Mouse (Mus musculus) liver, embryonic 13.5 days (tissue): ENCODE results near the gene Inha. TPM values are rescaled to one million over a fixed set of nuclear protein-coding genes. Genes with fewer than 3 reads are reported as not detected.

Source experiments
- ATAC-seq: fragments of 200-750 bp; cut with Nextera tagmentation; 2 replicates; pipeline ENCODE4 v1.8.0; 2017; ENCODE audit warnings: low read depth, mild to moderate bottlenecking, moderate number of reproducible peaks, moderate library complexity
- DNase-seq: peaks from one replicate; pipeline ENCODE4 v3.0.0; 2022
- H3K27ac ChIP-seq: fragments of 300-500 bp; sonication (generic); 2 replicates; pipeline ENCODE4 v1.5.1; 2015; ENCODE audit warnings: moderate library complexity, mild to moderate bottlenecking, inconsistent platforms
- H3K27me3 ChIP-seq: fragments of 300-500 bp; sonication (generic); 2 replicates; pipeline ENCODE4 v1.6.1; 2015; ENCODE audit warnings: mild to moderate bottlenecking, inconsistent platforms
- H3K36me3 ChIP-seq: fragments of 300-500 bp; sonication (generic); 2 replicates; pipeline ENCODE4 v1.6.1; 2015; ENCODE audit warnings: mild to moderate bottlenecking, inconsistent platforms
- H3K4me1 ChIP-seq: fragments of 300-500 bp; sonication (generic); replicated peaks from 2 replicates; pipeline ENCODE4 v1.6.1; 2015; ENCODE audit warnings: inconsistent platforms
- H3K4me2 ChIP-seq: fragments of 300-500 bp; sonication (generic); 2 replicates; pipeline ENCODE4 v1.6.1; 2015; ENCODE audit warnings: inconsistent platforms, mild to moderate bottlenecking, moderate library complexity
- H3K4me3 ChIP-seq: fragments of 300-500 bp; sonication (generic); replicated peaks from 2 replicates; pipeline ENCODE4 v1.5.1; 2015; ENCODE audit warnings: mild to moderate bottlenecking, inconsistent platforms
- H3K9ac ChIP-seq: fragments of 300-500 bp; sonication (generic); 2 replicates; pipeline ENCODE4 v1.6.1; 2015; ENCODE audit warnings: mild to moderate bottlenecking, inconsistent platforms
- H3K9me3 ChIP-seq: fragments of 300-500 bp; sonication (generic); replicated peaks from 2 replicates; pipeline ENCODE4 v1.6.1; 2016; ENCODE audit warnings: inconsistent platforms
- WGBS: fragments of 180-500 bp; shearing (Covaris S2); methylation state at CpG from one replicate; pipeline ENCODE4 v1.1.7; 2015; ENCODE audit not compliant: insufficient replicate concordance; 5-methylcytosine and 5-hydroxymethylcytosine counted together
- polyA plus RNA-seq: library from polyadenylated mRNA; unstranded; fragments of >200 nt; fragmentation: Nextera tagmentation; extraction: Ambion mirVana; gene quantifications from 2 replicates; pipeline ENCODE4 v1.2.1, GENCODE M21; 2015

Inha gene
- polyA plus RNA-seq, 1 experiment from 2014 or later: 0.51 TPM

DNA sequence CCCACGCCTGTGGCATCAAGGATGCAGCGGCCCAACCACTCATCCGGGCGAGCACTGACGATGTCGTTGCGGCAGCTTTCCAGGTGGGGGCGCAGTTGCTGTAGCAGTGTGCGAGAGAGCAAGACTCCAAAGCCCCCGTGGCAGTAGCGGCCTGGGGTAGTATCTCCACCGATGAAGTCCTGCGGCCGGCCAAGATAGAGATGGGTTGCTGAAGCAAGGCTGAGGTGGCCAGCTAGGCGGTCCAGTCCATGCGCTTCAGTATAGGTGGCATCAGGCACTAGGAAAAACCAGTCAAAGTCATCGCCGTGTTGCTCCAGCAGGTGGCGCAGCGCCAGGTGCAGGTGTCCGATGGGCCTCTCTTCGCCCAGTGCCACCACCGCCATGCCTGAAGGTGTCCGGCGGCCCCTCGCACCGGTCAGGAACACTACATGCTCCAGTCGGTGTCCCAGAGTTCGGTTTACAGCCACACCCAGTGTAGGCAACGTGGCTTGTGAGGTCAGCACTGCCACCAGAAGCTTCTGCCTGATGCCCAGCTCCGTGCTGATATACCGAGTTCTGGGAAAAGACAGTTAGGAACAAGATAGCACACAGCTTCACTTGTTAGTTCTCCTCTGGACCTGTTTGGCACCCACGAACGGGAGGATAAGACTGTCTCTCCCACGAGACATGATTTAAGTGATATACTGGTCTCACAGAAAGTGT, 29.5 kb upstream of the Inha start:
- DNase-seq (peak; percentile 72), ATAC-seq (peak; percentile 6; the same call in 1 of the 2 replicates)
- Histone ChIP-seq H3K36me3 (peaks cover 26% of the 10 kb centered on the region), H3K27ac (no peak overlapping the region), H3K4me2 (peak overlapping the region; percentile 96), H3K9ac (no peak overlapping the region), H3K4me1 (peaks cover 30% of the 10 kb centered on the region), H3K27me3 (peaks cover 91% of the 10 kb centered on the region), H3K9me3 (no peaks in the 10 kb centered on the region), H3K4me3 (peak overlapping the region; percentile 73)
- WGBS: 8% methylated on average over 35 of the region's 35 CpGs

DNA sequence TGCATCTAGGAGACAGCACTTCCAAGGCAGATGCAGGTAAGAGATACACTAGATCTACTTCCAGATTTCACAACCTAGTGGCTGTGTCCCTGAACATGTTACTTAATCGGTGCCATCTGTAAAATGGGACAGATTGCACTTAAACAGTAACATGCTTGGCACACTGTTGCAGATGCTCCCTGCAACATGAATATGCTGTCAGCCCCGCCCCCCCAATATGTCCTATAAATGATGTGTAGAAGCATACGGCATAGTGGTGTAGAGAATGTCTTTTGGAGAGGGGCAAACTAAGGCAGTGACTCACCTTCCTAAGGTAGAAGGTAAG, 28.9 kb upstream of the Inha start:
- H3K9ac ChIP-seq: no peak overlapping the region
- WGBS: 31% methylated on average over 3 of the region's 3 CpGs
- no peak for DNase-seq

DNA sequence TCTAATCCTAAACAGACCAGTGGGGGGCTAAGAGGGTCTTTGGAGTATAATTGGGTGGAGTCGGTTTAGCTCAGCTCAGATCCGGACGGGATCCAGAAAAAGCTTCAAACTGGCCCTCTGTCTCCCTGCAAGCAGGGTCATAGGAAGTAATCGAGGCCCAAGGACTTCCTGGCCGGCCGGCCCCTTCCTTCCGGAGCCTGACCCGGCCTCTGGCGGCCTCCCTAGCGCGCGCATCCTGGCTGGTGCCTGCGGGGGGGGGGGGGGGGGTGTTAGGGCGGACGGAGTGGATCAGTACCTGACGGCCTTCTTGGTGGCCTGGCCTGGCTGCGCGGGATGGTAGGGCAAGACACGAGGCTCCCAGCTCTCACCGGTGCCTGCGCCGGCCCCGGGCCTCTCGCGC, 28.4 kb upstream of the Inha start:
- H3K4me1 ChIP-seq: peaks cover 30% of the 10 kb centered on the region
- peak overlapping the region; percentile 73 for H3K9ac ChIP-seq
- no peaks in the 10 kb centered on the region for H3K9me3 ChIP-seq
- peaks cover 91% of the 10 kb centered on the region for H3K27me3 ChIP-seq
- DNase-seq (no peak), ATAC-seq (no peak; the same call in 1 of the 2 replicates)
- peak overlapping the region; percentile 96 for H3K4me2 ChIP-seq
- under 1% methylated on average over 7 of the region's 25 CpGs for WGBS
- peaks cover 22% of the 10 kb centered on the region for H3K36me3 ChIP-seq
- peak overlapping the region; percentile 27; the same call in 1 of the 2 replicates for H3K27ac ChIP-seq
- H3K4me3 ChIP-seq: peak overlapping the region; percentile 73

More for the DNA sequence above, 28.9 kb upstream of the Inha start:
- peaks cover 30% of the 10 kb centered on the region for H3K4me1 ChIP-seq
- no peaks in the 10 kb centered on the region for H3K9me3 ChIP-seq
- peak overlapping the region; percentile 96 for H3K4me2 ChIP-seq
- H3K36me3 ChIP-seq: peaks cover 24% of the 10 kb centered on the region
- peaks cover 91% of the 10 kb centered on the region for H3K27me3 ChIP-seq
- H3K4me3 ChIP-seq: peak overlapping the region; percentile 73
- no peak overlapping the region for H3K27ac ChIP-seq
- ATAC-seq: no peak

DNA sequence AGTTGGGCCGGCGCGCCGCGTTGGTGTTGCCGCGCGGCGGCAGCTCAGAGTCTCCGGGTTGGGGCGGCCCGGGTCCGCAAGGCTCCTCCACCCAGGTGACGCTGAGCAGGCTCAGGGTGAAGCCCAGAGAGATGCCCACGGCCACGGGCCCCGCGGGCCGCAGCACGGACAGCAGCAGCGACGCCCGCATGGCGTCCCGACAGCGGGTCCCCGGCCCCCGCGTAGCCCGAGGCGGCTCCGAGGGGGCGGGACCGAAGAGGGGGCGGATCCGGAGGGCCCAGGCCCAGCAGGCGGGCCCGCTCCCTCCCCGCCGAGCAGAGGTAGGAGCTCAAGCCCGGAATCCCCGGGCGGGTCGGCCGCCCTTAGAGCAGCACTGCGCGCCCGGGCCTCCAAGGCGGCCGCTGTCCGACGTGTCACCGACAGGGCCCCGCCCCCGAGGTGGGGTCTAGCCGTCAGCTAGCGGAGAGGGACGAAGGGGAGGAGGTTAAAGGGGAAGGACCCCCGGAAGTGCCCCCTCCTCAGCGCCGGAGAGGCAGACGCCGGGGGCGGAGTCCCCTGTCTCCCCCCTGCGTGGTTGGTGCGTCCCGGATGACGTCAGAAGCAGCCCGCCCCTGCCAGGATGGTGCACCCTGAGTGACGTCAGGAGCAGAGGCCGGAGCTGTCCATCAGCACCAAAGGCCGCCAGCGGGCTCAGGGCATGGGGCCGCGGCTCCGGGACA, 27.8 kb upstream of the Inha start, which contains the start of the genes Chpf and Tmem198:
Gene Chpf (minus strand): TSS at position 392 of the 719 bp plus-strand sequence.
Gene Tmem198 (plus strand): TSS at position 617 of the 719 bp plus-strand sequence.
- H3K4me3 ChIP-seq: peak within 1 kb of the TSS; percentile 73
- H3K4me1 ChIP-seq: peaks cover 30% of the 10 kb centered on the region
- peak within 1 kb of the TSS; percentile 27; the same call in 1 of the 2 replicates for H3K27ac ChIP-seq
- DNase-seq: peak; percentile 91
- WGBS: under 1% methylated on average over 55 of the region's 76 CpGs
- peaks cover 95% of the 10 kb centered on the region for H3K27me3 ChIP-seq
- peak within 1 kb of the TSS; percentile 96 for H3K4me2 ChIP-seq
- ATAC-seq: peak; percentile 88
- peaks cover 22% of the 10 kb centered on the region for H3K36me3 ChIP-seq
- peak within 1 kb of the TSS; percentile 73 for H3K9ac ChIP-seq
- no peaks in the 10 kb centered on the region for H3K9me3 ChIP-seq

DNA sequence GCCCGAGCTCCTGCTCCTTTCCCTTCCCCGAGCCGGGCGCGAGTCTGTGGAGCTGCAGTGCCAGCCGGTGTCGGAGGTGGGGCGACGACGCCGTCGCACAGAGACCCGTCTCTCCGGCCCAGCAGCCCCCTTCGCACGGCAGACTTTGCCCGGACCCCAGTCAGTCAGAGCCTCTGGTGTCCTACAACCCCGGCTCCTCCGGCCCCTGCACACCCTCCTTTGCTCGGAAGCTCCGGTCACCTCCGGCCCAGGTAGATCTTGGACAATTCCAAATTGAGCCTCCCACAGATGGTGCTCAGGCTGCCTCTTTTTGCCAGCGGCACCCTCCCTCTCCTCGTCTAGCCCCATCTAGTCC, 27.3 kb upstream of the Inha start:
- Histone ChIP-seq H3K4me2 (peak overlapping the region; percentile 96), H3K27me3 (peaks cover 97% of the 10 kb centered on the region), H3K4me1 (peaks cover 30% of the 10 kb centered on the region), H3K27ac (no peak overlapping the region), H3K36me3 (peaks cover 20% of the 10 kb centered on the region), H3K4me3 (peak overlapping the region; percentile 73), H3K9me3 (no peaks in the 10 kb centered on the region), H3K9ac (no peak overlapping the region)
- DNase-seq (no peak), ATAC-seq (peak; percentile 4; the same call in 1 of the 2 replicates)
- 4% methylated on average over 24 of the region's 24 CpGs for WGBS

DNA sequence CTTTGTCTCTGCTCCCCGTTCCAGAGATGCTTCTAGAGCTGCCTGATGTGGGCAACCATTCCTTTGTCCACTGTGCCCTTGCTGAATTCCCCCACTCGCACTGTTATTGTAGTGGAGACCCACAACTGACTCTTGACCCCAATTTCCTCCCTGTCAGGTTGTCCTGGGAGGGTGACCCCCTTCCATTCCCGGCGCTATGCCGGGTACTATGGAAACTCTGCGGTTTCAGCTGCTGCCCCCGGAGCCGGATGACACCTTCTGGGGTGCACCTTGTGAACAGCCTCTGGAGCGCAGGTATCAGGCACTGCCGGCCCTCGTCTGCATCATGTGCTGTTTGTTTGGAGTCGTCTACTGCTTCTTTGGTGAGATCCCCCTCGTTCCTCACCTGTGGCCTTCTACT, 26.8 kb upstream of the Inha start:
- peaks cover 30% of the 10 kb centered on the region for H3K4me1 ChIP-seq
- peak overlapping the region; percentile 96 for H3K4me2 ChIP-seq
- no peak overlapping the region for H3K9ac ChIP-seq
- no peak for DNase-seq
- H3K27ac ChIP-seq: no peak overlapping the region
- H3K9me3 ChIP-seq: no peaks in the 10 kb centered on the region
- no peak for ATAC-seq
- H3K27me3 ChIP-seq: peaks cover 97% of the 10 kb centered on the region
- peak overlapping the region; percentile 73 for H3K4me3 ChIP-seq
- H3K36me3 ChIP-seq: peaks cover 15% of the 10 kb centered on the region
- WGBS: 25% methylated on average over 13 of the region's 13 CpGs

DNA sequence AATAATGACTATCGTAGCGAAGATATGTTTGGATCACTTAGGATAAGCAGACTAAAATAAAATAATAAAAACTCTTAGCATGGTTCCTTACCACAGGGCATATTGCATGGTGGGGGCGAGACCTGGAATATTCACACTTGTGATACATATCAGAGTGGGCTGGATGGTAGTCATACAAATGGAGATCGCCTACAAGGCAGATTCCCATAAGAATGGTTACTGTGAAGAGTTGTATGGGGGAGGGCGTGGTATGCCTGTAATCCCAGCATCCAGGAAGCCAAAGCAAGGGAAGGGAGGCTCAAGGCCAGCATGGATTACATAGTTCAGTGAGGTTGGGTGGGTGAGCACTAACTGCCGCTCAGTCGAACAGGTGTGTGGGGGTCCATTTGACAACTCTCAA, 26.1 kb upstream of the Inha start:
- ATAC-seq (no peak), DNase-seq (no peak)
- peaks cover 30% of the 10 kb centered on the region for H3K4me1 ChIP-seq
- 69% methylated on average over 7 of the region's 7 CpGs for WGBS
- no peak overlapping the region for H3K9ac ChIP-seq
- H3K9me3 ChIP-seq: no peaks in the 10 kb centered on the region
- peaks cover 97% of the 10 kb centered on the region for H3K27me3 ChIP-seq
- no peak overlapping the region for H3K4me3 ChIP-seq
- no peak overlapping the region for H3K4me2 ChIP-seq
- H3K36me3 ChIP-seq: peaks cover 8% of the 10 kb centered on the region
- H3K27ac ChIP-seq: no peak overlapping the region

DNA sequence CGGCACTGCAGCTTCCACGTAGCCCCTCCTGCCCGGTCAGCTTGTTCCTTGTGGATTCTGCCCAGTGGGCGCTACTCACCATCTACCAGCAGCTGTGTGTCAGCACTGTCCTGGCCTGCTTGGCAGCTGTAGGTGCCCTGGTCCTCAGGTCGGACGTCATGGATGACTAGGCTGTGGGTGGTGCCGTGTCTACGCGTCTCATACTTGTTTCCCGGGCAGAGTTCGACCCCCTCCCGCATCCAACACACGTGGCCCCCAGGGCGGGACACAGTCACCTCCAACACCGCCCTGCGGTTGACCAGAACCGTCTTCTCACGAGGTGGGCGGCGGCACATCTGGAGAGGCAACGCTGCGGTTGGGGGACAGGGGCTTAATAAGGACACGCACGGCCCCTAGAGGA, 20.3 kb upstream of the Inha start:
- no peak overlapping the region for H3K27ac ChIP-seq
- H3K4me1 ChIP-seq: peaks cover 12% of the 10 kb centered on the region
- no peak for DNase-seq
- peaks cover 93% of the 10 kb centered on the region for H3K27me3 ChIP-seq
- H3K36me3 ChIP-seq: no peaks in the 10 kb centered on the region
- H3K4me3 ChIP-seq: peak overlapping the region; percentile 49; the same call in 1 of the 2 replicates
- no peak for ATAC-seq
- no peaks in the 10 kb centered on the region for H3K9me3 ChIP-seq
- WGBS: 7% methylated on average over 24 of the region's 24 CpGs
- H3K4me2 ChIP-seq: peak overlapping the region; percentile 64; the same call in 1 of the 2 replicates
- H3K9ac ChIP-seq: no peak overlapping the region

DNA sequence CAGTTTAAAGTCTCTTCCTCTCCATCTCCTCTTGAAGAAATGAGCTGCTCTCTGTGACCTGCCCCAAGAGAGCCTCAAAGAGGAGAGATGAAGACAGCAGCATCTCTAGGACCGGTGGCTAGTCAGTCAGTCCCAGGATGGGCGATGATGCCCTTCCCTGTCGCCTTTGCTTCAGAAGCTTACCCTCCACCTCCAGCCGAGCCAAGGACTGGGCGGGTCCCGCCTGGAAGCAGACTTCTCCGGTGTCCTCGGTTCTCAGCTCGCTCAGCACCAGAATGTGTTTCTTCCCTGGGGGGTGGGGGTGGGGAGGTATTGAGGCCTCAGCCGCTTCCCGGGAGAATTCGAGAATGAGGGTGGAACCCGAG, 19.9 kb upstream of the Inha start:
- peak overlapping the region; percentile 49 for H3K4me3 ChIP-seq
- H3K27ac ChIP-seq: no peak overlapping the region
- no peak overlapping the region for H3K9ac ChIP-seq
- peaks cover 92% of the 10 kb centered on the region for H3K27me3 ChIP-seq
- no peaks in the 10 kb centered on the region for H3K36me3 ChIP-seq
- ATAC-seq (no peak), DNase-seq (no peak)
- 3% methylated on average over 13 of the region's 13 CpGs for WGBS
- peaks cover 12% of the 10 kb centered on the region for H3K4me1 ChIP-seq
- no peaks in the 10 kb centered on the region for H3K9me3 ChIP-seq
- H3K4me2 ChIP-seq: peak overlapping the region; percentile 64

DNA sequence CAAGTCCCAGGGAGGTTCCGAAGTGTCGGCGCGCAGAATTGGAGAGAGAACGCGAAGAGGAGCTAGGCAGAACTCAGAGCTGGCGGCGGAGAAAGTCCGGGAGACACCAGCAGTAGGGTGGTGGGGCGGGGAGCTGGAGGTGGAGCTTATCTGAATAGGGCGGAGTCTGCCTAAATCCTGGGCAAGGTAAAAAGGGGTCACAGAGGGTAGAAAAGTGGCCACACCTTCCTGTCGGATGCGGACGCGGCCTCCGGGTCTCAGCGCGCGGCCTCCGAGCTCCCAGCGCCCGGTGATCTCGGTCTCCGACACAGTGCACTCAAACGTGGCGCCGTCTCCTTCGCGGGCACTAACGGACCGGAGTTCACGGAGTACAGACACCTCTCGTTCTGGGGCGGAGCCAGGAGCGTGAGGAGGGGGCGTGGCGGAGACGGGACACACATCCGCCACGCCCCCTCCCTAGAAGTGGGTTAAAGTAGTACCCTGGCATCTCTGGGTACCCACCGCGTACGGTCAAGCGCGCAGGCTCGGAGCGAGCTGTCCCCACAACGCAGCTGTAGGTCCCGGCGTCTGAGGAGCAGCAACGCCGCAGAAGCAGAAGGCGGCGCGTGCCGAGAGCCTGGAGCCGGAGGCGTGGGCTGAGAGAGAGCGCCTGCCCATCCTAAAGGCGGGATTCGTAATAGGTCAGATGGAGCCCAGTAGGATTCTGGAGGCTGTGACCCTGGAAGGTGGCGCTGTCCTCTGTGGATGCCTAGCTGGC, 19.3 kb upstream of the Inha start:
- no peaks in the 10 kb centered on the region for H3K36me3 ChIP-seq
- peak; percentile 61 for ATAC-seq
- H3K9me3 ChIP-seq: no peaks in the 10 kb centered on the region
- 1% methylated on average over 62 of the region's 62 CpGs for WGBS
- H3K27me3 ChIP-seq: peaks cover 92% of the 10 kb centered on the region
- peaks cover 12% of the 10 kb centered on the region for H3K4me1 ChIP-seq
- no peak for DNase-seq
- no peak overlapping the region for H3K27ac ChIP-seq
- no peak overlapping the region for H3K9ac ChIP-seq
- peak overlapping the region; percentile 49 for H3K4me3 ChIP-seq
- H3K4me2 ChIP-seq: peak overlapping the region; percentile 64
